Mouse (Mus musculus): ENCODE data around the gene Ccdc189.
"Not testable (repeated sequence)": the region's sequence is repeated elsewhere in the genome, so short reads cannot be mapped to it uniquely, and the experiment has no call there.

Ccdc189 gene

DNA sequence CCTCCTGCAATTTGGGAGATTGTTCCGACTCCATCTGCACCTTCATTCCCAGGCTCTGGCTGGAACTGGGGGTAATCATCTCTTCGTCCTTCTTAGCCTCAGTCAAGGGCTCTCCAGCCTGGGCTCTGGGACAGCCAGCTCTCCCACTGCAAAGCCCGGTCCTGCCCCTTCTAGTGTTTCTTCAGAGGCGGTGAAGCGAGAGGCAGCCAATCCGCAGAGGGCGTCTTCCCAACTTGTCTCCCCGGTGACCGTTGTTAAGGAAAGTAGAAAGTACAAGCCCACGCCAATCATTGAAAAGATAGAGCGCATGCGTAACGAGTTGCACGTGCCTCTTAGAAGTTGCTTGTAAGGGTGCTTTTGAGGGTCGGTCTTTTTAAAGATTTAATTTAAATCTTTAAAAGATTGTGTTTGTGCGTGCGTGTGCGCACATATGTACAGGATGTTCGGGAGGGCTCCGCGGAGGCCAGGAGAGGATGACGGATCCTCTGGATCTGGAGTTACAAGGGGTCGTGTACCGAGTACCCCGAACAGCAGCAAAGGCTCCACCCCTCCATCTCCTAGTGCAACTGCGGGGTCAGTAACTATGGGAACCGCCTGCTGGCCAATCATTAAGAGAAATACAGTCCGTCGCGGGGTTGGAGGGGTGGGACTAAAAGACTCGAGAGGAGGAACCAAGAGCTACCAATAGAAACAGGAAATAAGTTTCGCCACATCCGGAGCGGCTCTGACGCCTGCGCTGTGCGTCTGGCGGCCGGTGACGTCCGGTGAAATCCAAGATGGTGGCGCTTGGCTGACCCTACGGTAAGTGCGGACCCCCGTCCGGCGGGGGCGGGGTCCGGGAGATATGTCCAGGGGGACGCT, at the start of gene Ccdc189, which contains the start of gene Rnf40:
Ccdc189 (minus strand) TSS at position 585 of the 861 bp plus-strand sequence.
Rnf40 (plus strand) TSS at position 757 of the 861 bp plus-strand sequence.
- DNase-seq (ENCODE audit: inconsistent age in 2 of 2, low spot score in 1 of 2) = peak; percentile 97 to 98

DNA sequence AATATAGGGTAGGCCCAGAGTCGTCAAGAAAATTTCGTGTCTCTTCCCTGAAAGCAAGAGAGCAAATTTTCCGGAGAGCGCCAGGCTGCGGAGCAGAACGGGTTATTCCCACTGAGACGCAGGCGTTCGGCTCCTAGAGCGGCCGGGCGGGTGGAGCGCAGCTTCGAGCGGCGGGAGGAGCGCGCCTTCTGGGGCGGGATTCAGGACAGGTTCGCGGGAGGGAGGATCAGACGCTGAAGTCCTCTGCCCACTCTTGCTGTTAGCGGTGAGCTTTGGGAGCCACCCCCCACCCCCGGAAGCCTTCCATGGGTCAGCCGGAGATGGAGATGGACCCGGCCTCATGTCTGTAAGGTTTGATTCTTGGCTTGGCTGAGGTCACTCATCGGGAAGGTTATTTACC, 48.6 kb upstream of the Ccdc189 start:
- DNase-seq (ENCODE audit: inconsistent age in 2 of 2, low spot score in 1 of 2) = peak; percentile 87 to 92

DNA sequence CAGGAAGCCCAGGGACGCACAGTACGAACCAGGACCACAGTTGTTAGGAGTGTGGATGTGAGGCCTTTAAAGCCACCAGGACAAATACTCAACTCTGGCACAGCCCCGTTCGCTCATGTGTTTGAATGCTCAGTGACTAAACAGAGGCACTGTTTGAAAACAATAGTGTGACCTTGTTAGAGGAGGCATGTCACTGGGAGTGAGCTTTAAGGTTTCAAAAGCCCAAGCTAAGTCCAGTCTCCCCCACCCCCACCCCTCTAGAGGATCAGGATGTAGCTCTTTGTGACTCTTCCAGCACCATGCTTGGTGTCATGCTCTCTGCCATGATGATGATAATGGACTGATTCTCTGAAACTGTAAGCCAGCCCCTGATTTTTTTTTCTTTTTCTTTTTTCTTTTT, 43.0 kb upstream of the Ccdc189 start:
- no peak for DNase-seq (ENCODE audit: inconsistent age in 2 of 2, low spot score in 1 of 2)

DNA sequence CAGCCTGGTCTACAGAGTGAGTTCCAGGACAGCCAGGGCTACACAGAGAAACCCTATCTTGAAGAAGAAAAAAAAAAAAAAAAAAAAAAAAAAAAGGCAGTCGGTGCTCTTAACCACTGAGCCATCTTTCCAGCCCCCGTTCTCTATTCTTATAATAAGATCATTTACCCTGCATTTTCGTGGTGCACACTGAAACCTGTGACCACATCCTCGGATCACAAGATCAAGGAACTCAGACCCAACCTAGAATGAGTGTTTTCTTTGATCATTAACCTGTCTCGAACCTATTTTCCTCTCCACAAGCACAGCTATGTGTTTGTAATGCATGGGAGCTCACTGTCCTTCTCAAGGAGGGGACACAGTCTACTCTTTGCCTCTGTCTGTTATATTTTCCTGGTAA, 40.3 kb upstream of the Ccdc189 start:
- DNase-seq (ENCODE audit: inconsistent age in 2 of 2, low spot score in 1 of 2) = no peak

DNA sequence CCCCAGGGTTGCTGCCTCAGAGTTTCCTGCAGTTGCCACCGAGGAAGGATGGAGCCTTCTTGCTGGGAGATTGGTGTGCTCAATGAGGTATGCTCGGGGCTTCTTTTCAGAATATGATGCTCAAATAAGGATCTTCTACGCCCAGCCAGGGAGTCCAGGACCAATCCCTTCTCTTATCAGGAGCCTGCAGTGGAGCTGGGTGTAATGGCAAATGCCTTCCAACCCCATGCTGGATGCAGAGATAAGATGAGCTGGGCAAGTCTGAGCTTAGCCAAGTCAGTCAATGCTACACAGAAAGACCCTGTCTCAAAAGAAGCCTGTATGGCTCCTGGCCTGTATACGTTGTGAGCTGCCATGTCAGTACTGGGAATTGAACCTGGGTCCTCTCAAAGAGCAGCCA, 38.1 kb upstream of the Ccdc189 start:
- DNase-seq (ENCODE audit: inconsistent age in 2 of 2, low spot score in 1 of 2) = no peak

DNA sequence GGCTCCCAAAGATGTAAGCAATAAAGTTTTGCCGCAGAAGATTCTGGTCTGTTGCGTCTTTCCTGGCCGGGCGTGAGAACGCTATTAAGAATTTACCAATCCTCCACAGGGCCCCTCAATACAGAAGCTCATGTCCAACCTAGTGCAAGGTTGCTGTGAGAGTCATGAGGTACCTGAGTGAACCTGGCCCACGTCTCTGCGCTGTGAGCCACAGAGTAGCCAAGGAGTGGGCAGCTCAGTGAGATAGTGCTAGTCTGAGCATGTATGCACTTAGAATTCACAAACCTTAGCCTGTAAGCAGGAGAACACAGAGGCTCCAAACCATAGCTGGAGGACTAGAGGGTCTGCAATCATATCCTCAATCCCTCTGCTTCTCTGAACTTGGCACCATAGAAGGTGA, 37.6 kb upstream of the Ccdc189 start:
- no peak for DNase-seq (ENCODE audit: inconsistent age in 2 of 2, low spot score in 1 of 2)

DNA sequence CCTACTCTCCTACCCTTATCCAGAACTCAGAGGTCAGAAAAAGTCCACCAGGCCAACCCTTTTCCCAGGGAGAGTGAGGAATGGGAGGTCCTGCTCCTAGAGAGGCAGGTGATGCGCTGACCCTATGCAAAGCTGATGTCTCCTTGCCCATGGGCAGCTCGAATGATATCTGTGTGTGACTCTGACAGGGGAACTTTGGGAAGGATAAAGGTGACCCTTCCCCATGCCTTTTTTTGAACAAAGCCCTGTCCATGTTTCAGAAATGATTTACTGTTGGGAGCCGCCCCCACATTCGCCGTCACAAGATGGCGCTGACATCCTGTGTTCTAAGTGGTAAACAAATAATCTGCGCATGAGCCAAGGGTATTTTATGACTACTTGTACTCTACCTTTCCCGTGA, 30.0 kb upstream of the Ccdc189 start:
- not testable (repeated sequence) for DNase-seq (ENCODE audit: inconsistent age in 2 of 2, low spot score in 1 of 2)

DNA sequence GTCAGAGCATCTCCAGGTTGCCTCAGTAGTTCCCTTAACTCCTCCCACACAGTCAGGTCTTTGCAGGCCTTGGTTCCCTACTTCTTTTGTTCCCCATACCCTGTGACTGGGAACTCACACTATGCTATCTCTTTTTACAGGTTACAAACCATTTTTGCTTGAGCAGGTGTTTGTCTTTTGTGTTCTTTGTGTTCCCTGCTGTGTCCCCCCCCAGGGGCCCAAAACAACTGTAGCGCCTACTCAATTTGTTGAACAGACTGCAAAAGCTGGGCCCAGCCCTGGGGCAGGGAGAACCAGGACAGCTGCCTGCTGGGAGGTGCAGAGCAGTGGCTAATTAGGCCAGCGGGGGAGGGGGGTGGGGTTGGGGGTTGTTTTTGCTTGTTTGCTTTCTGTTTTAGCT, 29.6 kb upstream of the Ccdc189 start:
- DNase-seq (ENCODE audit: inconsistent age in 2 of 2, low spot score in 1 of 2) = no peak

DNA sequence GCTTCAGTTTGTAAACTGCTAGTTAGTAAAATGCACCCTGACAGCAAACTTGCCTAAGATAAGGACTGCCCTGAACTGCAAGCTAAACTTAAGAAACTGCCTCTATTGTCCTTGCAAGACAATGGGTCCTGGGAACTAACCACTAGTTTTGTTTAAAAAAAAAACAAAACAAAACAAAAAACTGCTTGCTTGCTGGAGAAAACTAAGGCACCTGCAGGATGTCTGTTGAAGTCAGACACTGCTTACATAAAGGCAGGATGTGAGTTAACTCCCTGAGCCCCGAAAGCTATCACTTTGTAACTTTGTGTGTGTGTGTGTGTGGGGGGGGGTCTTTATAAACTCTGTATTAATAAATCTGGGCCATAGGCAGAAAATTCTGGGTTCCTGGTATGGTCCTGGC, 28.5 kb upstream of the Ccdc189 start:
- DNase-seq (ENCODE audit: inconsistent age in 2 of 2, low spot score in 1 of 2) = no peak

DNA sequence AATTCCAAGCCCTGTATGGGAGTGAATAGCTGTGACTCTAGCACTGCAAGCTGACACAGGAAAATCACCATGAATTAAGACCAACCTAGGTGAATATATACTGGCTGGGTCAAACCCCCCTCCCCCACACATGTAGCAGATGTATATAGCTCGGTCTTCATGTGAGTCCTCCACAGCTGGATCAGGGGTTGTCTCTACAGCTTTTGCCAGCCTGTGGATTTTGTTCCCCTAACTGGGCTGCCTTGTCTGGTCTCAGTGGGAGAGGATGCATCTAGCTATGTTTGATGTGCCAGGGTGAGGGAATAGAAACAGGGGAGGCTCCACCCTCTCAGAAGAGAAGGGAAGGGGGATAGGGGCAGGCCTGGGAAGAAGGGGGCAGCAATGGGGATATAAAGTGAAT, 27.9 kb upstream of the Ccdc189 start:
- DNase-seq (ENCODE audit: inconsistent age in 2 of 2, low spot score in 1 of 2) = peak in 1 of 2 experiments; percentile 31

DNA sequence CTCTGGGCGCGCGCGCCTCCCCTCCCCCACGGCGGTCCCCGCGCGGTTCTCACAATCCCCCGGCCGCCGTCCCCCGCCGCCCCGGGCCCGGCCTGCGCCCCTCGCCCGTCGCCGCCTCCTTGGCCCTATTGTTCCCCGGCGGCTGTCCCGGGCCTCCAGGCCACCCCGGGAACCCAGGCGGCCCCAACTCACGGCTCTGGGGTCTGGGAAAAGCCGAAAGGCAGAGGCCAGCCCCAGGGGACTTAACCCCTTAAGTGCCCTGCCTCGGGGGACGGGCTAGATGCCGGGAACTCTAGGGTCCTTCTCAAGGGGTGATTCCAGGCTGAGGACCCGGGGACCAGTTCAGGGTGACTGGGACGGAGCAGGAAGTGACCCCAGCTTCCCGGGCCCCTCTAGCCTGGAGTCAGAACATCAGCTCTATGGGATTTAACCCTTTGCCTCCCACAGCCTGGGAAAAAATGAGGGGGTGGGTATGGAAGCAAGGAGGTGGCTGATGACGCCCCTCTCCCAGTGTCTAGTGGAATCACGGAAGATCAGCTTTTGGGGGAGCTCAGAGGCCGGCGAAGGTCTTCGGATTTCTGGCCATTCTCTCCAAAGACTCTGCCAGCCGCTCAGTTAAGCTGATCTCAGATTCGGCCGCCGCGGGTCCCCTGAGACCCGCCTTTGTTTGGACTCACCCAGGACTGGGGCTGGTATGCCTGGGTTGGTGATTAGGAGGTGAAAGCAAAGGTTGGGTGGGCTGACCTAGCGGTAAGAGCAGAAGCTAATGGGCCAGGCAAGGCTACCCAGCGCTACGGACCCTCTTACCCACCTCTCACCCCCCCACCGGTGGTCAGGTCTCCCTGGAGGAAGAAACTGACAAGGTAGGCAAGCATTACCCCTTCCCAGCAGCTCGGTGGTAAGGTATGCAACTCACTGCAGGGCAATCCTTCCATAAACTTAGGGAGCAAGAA, 26.8 kb upstream of the Ccdc189 start, which contains the start of gene Zfp629:
Zfp629 (minus strand) TSS at position 907 of the 953 bp plus-strand sequence.
- peak; percentile 82 to 94 for DNase-seq (ENCODE audit: inconsistent age in 2 of 2, low spot score in 1 of 2)

DNA sequence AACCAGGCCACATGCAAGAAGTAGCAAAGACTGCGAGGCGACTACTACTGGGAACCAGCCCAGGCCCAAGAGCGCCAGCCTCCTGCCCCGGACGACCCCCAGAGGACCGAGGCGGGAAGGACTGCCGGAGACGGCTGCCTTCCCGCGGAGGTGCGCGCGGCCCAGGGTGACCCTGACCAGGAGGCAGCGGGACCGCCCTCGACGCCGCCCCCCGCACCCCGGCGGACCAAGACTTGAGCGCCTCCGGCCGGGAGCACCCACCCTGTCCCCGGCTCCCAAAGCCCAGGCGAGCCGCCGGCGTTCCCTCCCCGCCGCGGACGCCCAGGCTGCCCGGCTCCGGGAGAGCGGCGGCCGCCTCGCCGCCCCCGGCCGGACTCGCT, 26.1 kb upstream of the Ccdc189 start:
- peak; percentile 78 to 89 for DNase-seq (ENCODE audit: inconsistent age in 2 of 2, low spot score in 1 of 2)

DNA sequence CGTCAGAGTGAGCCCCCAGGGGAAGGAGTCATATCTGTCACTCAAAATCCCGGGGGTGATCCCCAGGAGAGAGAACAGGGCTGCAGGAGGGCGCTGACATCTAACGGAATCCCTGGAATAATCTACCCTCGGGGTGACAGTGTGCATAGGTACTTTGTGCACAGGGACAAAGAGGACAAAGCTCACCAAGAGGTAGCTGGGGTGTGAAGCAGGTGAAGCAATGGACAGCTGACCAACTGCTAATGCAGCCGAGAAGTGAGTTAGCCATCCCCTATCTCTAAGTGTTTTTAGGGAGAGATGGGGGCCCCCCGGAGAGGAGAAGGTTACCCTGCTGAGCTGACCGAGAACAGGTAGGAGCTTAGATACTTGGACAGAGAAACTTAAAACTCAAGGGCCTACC, 25.7 kb upstream of the Ccdc189 start:
- DNase-seq (ENCODE audit: inconsistent age in 2 of 2, low spot score in 1 of 2) = no peak

DNA sequence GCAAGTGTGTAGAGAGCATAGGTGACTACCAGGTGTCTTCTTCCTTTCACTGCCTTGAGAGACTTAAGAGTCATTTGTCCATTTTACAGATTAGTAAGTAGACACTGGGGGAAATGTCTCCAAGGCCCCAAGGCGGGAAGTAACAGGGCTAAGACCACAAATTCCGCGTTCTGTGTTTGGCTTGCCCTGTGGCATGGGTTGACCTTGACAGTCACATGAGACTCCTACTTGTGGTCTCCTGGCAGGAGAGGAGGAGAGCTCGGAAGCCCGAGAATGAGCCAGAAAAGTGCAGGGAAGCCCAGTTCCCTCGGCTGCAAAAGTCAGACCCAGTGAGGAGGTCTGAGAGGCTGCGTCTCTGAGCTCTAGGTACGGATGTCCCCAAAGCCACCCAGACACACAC, 25.1 kb upstream of the Ccdc189 start:
- peak; percentile 36 to 65 for DNase-seq (ENCODE audit: inconsistent age in 2 of 2, low spot score in 1 of 2)

DNA sequence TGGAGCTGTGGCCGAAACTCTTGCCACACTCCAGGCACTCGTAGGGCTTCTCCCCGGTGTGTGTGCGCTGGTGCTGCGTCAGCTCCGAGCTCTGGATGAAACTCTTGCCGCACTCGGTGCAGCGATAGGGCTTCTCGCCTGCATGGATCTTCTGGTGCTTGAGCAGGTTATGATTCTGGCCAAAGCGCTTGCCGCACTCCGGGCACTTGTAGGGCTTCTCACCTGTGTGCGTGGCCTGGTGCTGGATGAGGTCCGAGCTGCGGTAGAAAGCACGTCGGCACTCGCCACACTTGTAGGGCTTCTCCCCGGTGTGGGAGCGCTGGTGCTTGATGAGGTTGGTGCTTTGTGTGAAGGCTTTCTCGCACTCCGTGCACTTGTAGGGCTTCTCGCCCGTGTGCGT, 23.2 kb upstream of the Ccdc189 start:
- no peak for DNase-seq (ENCODE audit: inconsistent age in 2 of 2, low spot score in 1 of 2)

DNA sequence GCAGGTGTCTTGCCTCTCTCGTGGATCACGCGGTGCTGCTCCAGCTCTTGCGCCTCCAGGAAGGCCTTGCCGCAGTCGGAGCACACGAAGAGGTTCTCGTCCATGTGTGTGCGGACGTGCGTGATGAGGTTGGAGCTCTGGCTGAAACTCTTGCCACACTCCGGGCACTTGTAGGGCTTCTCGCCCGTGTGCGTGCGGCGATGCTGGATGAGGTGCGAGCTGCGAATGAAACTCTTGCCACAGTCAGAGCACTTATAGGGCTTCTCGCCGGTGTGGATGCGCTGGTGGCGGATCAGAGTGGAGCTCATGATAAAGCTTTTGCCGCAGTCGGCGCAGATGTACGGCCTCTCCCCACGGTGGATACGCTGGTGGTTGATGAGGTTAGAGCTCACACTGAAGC, 22.6 kb upstream of the Ccdc189 start:
- DNase-seq (ENCODE audit: inconsistent age in 2 of 2, low spot score in 1 of 2) = no peak

DNA sequence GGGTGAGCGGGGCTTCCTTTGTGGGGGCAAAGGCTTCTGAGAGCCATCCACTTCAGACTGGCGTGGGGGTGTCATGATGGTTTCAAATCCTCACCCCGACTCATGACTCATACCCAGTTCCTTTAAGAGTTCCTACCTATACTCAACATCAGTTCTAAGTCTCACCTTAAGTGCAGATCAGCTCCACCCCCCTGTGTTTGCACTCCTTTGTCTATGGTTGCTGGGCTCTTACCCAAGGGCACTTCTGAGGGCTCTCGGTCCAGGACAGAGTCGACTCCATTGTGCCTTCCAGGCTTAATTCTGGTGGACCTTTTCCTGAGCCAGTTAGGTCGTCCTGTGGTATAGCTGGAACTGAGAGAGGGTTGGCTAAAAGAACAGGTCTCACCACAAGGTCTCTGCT, 18.8 kb upstream of the Ccdc189 start:
- no peak for DNase-seq (ENCODE audit: inconsistent age in 2 of 2, low spot score in 1 of 2)

DNA sequence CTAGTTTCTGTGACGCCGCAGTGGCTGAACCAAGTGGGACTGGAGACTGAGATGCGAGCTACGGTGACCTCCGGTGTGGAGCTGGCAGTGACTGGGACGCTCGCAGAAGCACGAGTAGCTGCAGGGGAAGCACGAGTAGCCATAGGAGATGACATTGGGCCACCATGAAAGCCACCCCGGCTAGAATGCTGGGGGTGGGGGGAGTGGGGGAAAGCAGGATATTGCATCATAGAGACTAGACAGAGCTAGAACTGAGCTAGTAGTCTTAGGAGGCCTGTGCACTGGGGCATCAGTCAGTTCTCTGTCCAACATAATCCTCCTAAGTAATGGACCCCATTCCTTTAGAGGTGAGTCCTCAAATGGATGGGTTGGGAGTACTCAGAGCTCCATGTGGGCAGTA, 15.9 kb upstream of the Ccdc189 start:
- no peak for DNase-seq (ENCODE audit: inconsistent age in 2 of 2, low spot score in 1 of 2)

DNA sequence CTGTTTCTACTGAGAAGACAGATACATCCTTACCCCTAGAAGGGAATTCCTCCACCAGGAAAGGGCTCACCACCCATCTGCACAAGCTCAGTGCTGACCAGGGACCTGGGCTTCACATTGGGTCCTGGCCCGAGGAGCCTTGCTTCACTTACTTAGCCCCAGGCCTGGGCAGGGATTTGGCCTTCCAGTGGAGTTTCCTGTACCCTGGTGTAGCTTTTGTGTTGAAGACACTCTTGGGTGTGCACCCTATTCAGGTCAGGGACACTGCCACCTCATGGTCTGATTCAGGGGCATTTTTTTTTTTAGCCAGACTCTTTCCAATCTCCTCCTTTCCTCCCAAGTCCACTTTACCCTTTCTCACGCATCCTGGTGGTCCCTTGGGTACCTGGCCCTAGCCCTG, 14.5 kb upstream of the Ccdc189 start:
- peak; percentile 57 to 73 for DNase-seq (ENCODE audit: inconsistent age in 2 of 2, low spot score in 1 of 2)

DNA sequence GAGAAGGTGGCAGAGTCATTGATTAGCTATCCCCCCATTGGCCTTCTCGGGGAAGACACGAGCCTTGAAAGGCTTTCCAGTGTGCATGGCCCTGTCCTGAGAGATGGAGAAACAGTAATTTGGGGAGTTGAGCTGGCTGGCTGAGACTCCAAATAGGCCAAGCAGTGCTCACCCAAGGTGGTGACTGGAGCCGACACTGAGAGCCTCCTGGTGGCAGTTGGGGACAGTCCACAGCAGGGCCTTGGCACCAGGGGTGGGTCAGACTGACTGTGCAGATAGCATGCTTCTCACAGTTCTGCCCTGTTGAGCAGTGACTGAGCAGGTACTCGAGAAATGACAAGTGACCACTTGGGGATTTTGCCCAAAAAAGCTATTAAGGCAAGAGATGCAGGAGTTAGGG, 13.3 kb upstream of the Ccdc189 start:
- DNase-seq (ENCODE audit: inconsistent age in 2 of 2, low spot score in 1 of 2) = no peak

DNA sequence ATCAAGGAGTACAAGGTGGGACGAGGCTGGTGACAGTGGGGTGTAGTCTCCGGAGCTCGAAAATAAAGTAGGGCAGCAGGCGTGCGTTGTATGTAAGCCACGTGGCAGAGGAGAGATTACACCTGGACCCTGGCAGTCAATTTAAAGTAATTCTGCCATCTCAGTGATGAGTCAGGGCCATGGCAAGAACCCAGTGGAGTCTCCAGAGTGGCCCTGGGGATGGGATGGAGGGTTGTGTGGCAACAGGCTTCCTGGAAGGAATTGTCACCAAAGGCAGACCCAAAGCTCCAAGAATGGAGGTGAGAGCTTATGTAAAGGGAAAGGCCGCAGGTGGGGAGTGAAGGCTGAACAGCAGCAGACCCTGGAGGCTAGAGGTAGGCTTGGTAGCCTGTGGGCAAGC, 12.2 kb upstream of the Ccdc189 start:
- DNase-seq (ENCODE audit: inconsistent age in 2 of 2, low spot score in 1 of 2) = peak in 1 of 2 experiments; percentile 72

DNA sequence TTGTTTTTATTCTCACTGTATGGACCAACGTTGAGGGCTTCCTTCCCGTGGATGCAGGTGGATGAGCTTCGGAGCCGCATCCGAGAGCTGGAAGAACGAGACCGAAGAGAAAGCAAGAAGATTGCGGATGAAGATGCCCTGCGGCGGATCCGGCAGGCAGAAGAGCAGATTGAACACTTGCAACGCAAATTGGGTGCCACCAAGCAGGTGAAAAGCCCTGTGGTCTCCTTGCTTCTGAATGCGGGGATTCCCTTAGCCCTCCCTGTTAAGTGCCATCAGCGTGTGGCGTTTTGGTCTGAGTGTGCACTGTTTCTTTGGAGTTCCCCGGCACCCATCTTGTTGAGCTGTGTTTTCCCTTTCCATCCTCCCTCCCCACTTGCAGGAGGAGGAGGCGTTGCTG, 8.4 kb upstream of the Ccdc189 start:
- no peak for DNase-seq (ENCODE audit: inconsistent age in 2 of 2, low spot score in 1 of 2)
